Mouse (Mus musculus) midbrain, embryonic 14.5 days (tissue): ENCODE measurements around the gene Fbn1. TPM values are rescaled to one million over a fixed set of nuclear protein-coding genes. Genes with fewer than 3 reads are reported as not detected.

Experiments
- ATAC-seq: fragments of 200-750 bp; cut with Nextera tagmentation; 2 replicates; pipeline ENCODE4 v1.8.0; 2017; ENCODE audit warnings: moderate number of reproducible peaks, moderate library complexity; ENCODE audit not compliant: low FRiP score, low TSS enrichment
- DNase-seq: peaks from one replicate; pipeline ENCODE4 v3.0.0-alpha.2; 2015
- H3K27ac ChIP-seq: fragments of 300-500 bp; sonication (generic); replicated peaks from 2 replicates; pipeline ENCODE4 v1.5.1; 2014; ENCODE audit warnings: mild to moderate bottlenecking, low read depth, low read length, moderate library complexity
- H3K27me3 ChIP-seq: fragments of 300-500 bp; sonication (generic); 2 replicates; pipeline ENCODE4 v1.6.1; 2014; ENCODE audit warnings: low read length, control low read depth, mixed read lengths; ENCODE audit not compliant: control insufficient read depth, insufficient read depth
- H3K36me3 ChIP-seq: fragments of 300-500 bp; sonication (generic); 2 replicates; pipeline ENCODE4 v1.6.1; 2014; ENCODE audit warnings: low read length, control low read depth; ENCODE audit not compliant: control insufficient read depth, insufficient read depth
- H3K4me1 ChIP-seq: fragments of 300-500 bp; sonication (generic); 2 replicates; pipeline ENCODE4 v1.6.1; 2014; ENCODE audit warnings: mild to moderate bottlenecking, antibody characterized with exemption, low read length, control low read depth; ENCODE audit not compliant: control insufficient read depth, insufficient read depth
- H3K4me2 ChIP-seq: fragments of 300-500 bp; sonication (generic); 2 replicates; pipeline ENCODE4 v1.6.1; 2014; ENCODE audit warnings: mild to moderate bottlenecking, low read length, moderate library complexity
- H3K4me3 ChIP-seq: fragments of 300-500 bp; sonication (generic); replicated peaks from 2 replicates; pipeline ENCODE4 v1.5.1; 2014; ENCODE audit warnings: low read depth, low read length
- H3K9ac ChIP-seq: fragments of 300-500 bp; sonication (generic); replicated peaks from 2 replicates; pipeline ENCODE4 v1.6.1; 2014; ENCODE audit warnings: mild to moderate bottlenecking, low read length, moderate library complexity
- H3K9me3 ChIP-seq: fragments of 300-500 bp; sonication (generic); 2 replicates; pipeline ENCODE4 v1.6.1; 2016; ENCODE audit warnings: low read length, control low read depth, mixed read lengths; ENCODE audit not compliant: control insufficient read depth
- WGBS: fragments of 180-500 bp; shearing (Covaris S2); extraction: QIAGEN DNeasy Blood & Tissue Kit; methylation state at CpG from one replicate; pipeline ENCODE4 v1.1.7; 2014; 5-methylcytosine and 5-hydroxymethylcytosine counted together
- polyA plus RNA-seq: library from polyadenylated mRNA; unstranded; fragments of >200 nt; fragmentation: Nextera tagmentation; extraction: Ambion mirVana; gene quantifications from 2 replicates; pipeline ENCODE4 v1.2.1, GENCODE M21; 2014

The Fbn1 gene
- polyA plus RNA-seq, 1 experiment from 2014 or later = 4.4 TPM

GRCm38 (mm10) chr2:125492050-125492900 is 15.5 kb downstream of the Fbn1 start:
- Histone ChIP-seq H3K4me3 (no peak overlapping the region), H3K9ac (no peak overlapping the region), H3K4me2 (no peak overlapping the region), H3K36me3 (no peaks in the 10 kb centered on the region), H3K4me1 (no peaks in the 10 kb centered on the region), H3K27ac (no peak overlapping the region), H3K9me3 (no peaks in the 10 kb centered on the region), H3K27me3 (no peaks in the 10 kb centered on the region)
- no peak for DNase-seq
- ATAC-seq = no peak
- WGBS = 83% methylated on average over 15 of the region's 15 CpGs

DNA sequence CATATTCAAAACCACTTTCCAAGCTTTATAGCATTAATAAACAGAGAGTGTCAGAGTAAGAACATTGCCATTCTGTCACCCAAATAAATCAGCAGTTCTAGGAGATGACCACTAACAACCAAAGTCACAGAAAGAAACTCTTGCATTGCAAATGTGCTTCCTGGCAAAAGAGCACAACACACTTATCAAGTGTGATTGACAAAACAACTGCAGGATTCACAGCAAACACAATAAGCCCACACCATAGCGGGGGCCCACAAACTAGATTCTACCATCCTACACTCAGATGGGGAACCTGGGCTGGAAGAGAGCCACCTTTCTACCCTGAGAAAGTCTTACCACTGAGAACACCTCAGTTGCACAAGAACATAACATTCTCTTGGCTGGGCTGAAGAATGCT is 17.8 kb downstream of the Fbn1 start:
- WGBS = 93% methylated on average over 1 of the region's 1 CpGs
- no peak overlapping the region for H3K4me2 ChIP-seq
- no peaks in the 10 kb centered on the region for H3K9me3 ChIP-seq
- H3K27me3 ChIP-seq = no peaks in the 10 kb centered on the region
- ATAC-seq (no peak), DNase-seq (no peak)
- no peaks in the 10 kb centered on the region for H3K4me1 ChIP-seq
- no peak overlapping the region for H3K4me3 ChIP-seq
- H3K36me3 ChIP-seq = no peaks in the 10 kb centered on the region
- H3K9ac ChIP-seq = no peak overlapping the region
- no peak overlapping the region for H3K27ac ChIP-seq

DNA sequence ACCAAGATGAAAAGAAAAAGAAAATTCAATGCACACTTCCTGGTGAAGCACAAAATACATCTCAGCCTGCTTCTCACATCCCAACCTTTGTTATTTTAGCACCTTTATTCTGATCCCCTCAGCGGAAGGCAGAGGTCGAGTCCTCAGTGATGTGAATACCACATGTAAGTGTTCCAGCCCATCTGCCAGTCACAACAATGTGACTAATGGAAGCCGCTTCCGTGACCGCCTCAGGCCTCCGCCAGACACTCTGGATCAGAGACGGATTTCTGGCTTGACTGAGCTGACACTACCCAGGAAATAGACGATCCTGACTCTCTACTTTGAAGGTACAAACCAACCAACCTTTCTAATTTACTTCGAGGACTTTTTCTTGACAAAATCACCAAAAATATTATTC is 22.9 kb downstream of the Fbn1 start:
- no peak overlapping the region for H3K4me3 ChIP-seq
- 85% methylated on average over 9 of the region's 9 CpGs for WGBS
- no peak overlapping the region for H3K9ac ChIP-seq
- no peak overlapping the region for H3K27ac ChIP-seq
- no peaks in the 10 kb centered on the region for H3K27me3 ChIP-seq
- no peaks in the 10 kb centered on the region for H3K4me1 ChIP-seq
- no peak overlapping the region for H3K4me2 ChIP-seq
- no peaks in the 10 kb centered on the region for H3K36me3 ChIP-seq
- H3K9me3 ChIP-seq = no peaks in the 10 kb centered on the region
- DNase-seq (no peak), ATAC-seq (no peak)

DNA sequence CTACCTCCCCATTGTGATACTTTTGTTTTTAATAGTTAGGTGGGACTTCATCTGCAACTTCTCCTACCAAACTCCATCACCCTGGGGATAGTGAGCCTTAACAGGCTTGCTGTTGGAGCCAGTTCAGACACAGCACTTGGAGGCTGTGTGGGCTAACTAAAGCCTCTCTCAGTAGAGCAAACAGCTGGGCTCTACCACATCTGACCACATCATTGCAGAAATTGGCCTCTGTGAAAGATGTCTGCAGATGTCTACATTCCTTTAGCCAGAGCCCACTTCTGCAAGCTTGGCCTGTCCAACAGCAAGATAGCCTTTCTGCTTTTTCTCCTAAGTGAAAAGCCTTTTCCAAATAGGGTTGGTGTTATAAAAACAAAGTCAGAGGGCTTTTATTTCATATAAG is 23.6 kb downstream of the Fbn1 start:
- no peak for ATAC-seq

DNA sequence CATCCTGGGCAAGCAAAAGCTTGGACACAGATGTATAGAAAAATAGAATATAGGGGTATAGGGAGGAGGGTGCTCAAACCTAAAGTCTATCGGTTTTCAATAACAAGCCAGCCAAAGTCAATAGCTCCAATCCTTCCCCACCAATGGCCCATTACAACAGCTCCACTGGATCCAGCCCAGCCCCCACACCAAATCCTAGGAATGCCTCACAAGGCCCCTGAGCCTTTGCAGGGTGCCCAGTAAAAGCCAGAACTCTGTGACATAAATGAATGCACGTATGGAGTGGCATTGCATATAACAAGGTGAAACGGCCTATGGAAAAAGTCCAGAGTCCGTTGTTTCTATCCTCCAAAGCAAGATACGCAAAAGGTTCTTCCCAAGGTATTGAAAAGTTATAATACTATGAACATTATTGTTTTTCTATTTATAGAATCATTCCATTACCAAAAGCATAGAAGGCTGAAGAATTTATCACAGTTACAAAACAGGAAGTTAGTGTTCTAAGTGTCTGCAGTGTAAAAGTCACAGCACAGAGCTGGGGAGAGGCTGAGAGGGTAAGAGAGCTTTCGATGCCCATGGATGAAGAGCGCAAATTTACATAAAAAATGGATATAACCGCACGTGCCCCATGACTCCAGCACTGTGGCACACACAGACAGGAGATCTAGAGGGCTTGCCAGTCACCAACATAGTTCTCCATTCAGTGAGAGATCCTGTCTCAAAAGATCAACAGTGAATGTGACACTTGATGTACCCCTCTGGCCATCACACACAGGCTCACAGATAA is 26.1 kb downstream of the Fbn1 start:
- Histone ChIP-seq H3K4me2 (no peak overlapping the region), H3K27ac (no peak overlapping the region), H3K36me3 (no peaks in the 10 kb centered on the region), H3K4me3 (no peak overlapping the region), H3K9me3 (no peaks in the 10 kb centered on the region), H3K9ac (no peak overlapping the region), H3K4me1 (no peaks in the 10 kb centered on the region), H3K27me3 (no peaks in the 10 kb centered on the region)
- 94% methylated on average over 9 of the region's 9 CpGs for WGBS
- ATAC-seq (no peak), DNase-seq (no peak)

More for the DNA sequence above, 23.6 kb downstream of the Fbn1 start:
- H3K9ac ChIP-seq = no peak overlapping the region
- no peak overlapping the region for H3K4me3 ChIP-seq
- no peak overlapping the region for H3K4me2 ChIP-seq
- no peaks in the 10 kb centered on the region for H3K4me1 ChIP-seq
- H3K36me3 ChIP-seq = no peaks in the 10 kb centered on the region
- no peaks in the 10 kb centered on the region for H3K27me3 ChIP-seq
- H3K27ac ChIP-seq = no peak overlapping the region
- no peaks in the 10 kb centered on the region for H3K9me3 ChIP-seq
- DNase-seq = no peak

DNA sequence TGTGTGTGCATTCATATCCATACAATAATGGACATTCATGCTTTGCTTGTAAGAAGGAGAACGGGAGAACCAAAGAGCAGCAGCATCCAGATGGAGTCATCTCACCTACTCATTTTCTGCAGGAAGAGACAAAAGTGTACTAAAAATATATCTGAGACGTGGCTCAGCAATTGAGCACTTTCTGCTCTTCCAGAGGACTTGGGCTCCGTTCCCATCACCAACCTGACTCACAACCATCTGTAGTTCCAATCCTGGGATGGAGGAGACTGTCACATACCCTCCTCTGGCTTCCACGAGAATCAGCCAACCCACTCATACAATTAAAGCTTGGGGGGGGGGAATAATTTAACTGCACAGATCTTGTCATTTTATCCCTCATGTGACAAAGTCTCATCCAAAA is 26.7 kb downstream of the Fbn1 start:
- H3K4me1 ChIP-seq = no peaks in the 10 kb centered on the region
- ATAC-seq (no peak), DNase-seq (no peak)
- no peak overlapping the region for H3K9ac ChIP-seq
- H3K27ac ChIP-seq = no peak overlapping the region
- no peaks in the 10 kb centered on the region for H3K27me3 ChIP-seq
- 85% methylated on average over 4 of the region's 4 CpGs for WGBS
- no peak overlapping the region for H3K4me3 ChIP-seq
- H3K9me3 ChIP-seq = no peaks in the 10 kb centered on the region
- no peak overlapping the region for H3K4me2 ChIP-seq
- H3K36me3 ChIP-seq = no peaks in the 10 kb centered on the region

- no peak overlapping the region for H3K9ac ChIP-seq
- DNase-seq = no peak
- H3K4me3 ChIP-seq = no peak overlapping the region
- H3K36me3 ChIP-seq = no peaks in the 10 kb centered on the region
- H3K27ac ChIP-seq = no peak overlapping the region
- H3K27me3 ChIP-seq = no peaks in the 10 kb centered on the region
- ATAC-seq = no peak
- H3K4me2 ChIP-seq = no peak overlapping the region
- no peaks in the 10 kb centered on the region for H3K9me3 ChIP-seq
- WGBS = 89% methylated on average over 5 of the region's 5 CpGs
- no peaks in the 10 kb centered on the region for H3K4me1 ChIP-seq
Observed at GRCm38 (mm10) chr2:125480057-125480456, 27.7 kb downstream of the Fbn1 start.

DNA sequence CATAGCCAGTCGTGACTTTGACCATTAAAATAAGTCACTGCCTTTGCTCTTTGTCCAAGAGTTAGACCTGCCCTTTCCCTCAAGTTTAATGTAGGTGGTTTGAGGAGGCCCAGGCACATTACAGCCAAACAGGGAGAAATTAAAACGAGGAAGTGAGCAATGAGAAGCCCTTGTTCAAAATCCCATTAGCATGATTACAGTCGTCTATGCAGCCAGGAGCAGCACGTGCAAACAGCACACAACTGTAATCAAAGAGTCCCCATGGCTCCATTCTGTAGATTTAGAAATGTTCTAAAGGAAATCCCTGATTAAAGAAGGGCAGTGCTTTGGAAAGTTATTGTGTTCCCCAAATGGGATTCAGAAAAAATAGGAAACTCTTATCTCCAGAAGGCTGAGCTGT is 29.1 kb downstream of the Fbn1 start:
- H3K9ac ChIP-seq = no peak overlapping the region
- DNase-seq (no peak), ATAC-seq (no peak)
- no peaks in the 10 kb centered on the region for H3K27me3 ChIP-seq
- H3K9me3 ChIP-seq = no peaks in the 10 kb centered on the region
- H3K4me1 ChIP-seq = no peaks in the 10 kb centered on the region
- H3K4me2 ChIP-seq = no peak overlapping the region
- WGBS = 74% methylated on average over 4 of the region's 4 CpGs
- no peaks in the 10 kb centered on the region for H3K36me3 ChIP-seq
- H3K4me3 ChIP-seq = no peak overlapping the region
- no peak overlapping the region for H3K27ac ChIP-seq

GRCm38 (mm10) chr2:125477367-125477766 is 30.4 kb downstream of the Fbn1 start:
- no peaks in the 10 kb centered on the region for H3K4me1 ChIP-seq
- H3K4me2 ChIP-seq = no peak overlapping the region
- H3K27me3 ChIP-seq = no peaks in the 10 kb centered on the region
- H3K9me3 ChIP-seq = no peaks in the 10 kb centered on the region
- ATAC-seq (no peak), DNase-seq (no peak)
- 85% methylated on average over 3 of the region's 3 CpGs for WGBS
- H3K36me3 ChIP-seq = no peaks in the 10 kb centered on the region
- H3K4me3 ChIP-seq = no peak overlapping the region
- no peak overlapping the region for H3K27ac ChIP-seq
- no peak overlapping the region for H3K9ac ChIP-seq
